Mouse (Mus musculus) kidney, postnatal 0 days (tissue): ENCODE results near the gene Arg2. TPM values are rescaled to one million over a fixed set of nuclear protein-coding genes. Genes with fewer than 3 reads are reported as not detected.
A peak's percentile ranks its signal among the peaks of the same experiment; 100 is the strongest.

ENCODE experiments used
- ATAC-seq: fragments of 200-750 bp; cut with Nextera tagmentation; replicated peaks from 2 replicates; pipeline ENCODE4 v1.8.0; 2017; ENCODE audit warnings: low read depth, moderate number of reproducible peaks, moderate TSS enrichment, moderate library complexity; ENCODE audit not compliant: low FRiP score
- DNase-seq: peaks from one replicate; pipeline ENCODE4 v3.0.0-alpha.2; 2016; ENCODE audit warnings: low spot score
- H3K27ac ChIP-seq: fragments of 300-500 bp; sonication (generic); 2 replicates; pipeline ENCODE4 v1.5.1; 2014; ENCODE audit warnings: mild to moderate bottlenecking
- H3K27me3 ChIP-seq: fragments of 300-500 bp; sonication (generic); 2 replicates; pipeline ENCODE4 v1.6.1; 2014; ENCODE audit warnings: low read length, mixed read lengths; ENCODE audit not compliant: insufficient read depth
- H3K36me3 ChIP-seq: fragments of 300-500 bp; sonication (generic); 2 replicates; pipeline ENCODE4 v1.6.1; 2014; ENCODE audit warnings: low read length, mixed read lengths; ENCODE audit not compliant: insufficient read depth
- H3K4me1 ChIP-seq: fragments of 300-500 bp; sonication (generic); replicated peaks from 2 replicates; pipeline ENCODE4 v1.6.1; 2014; ENCODE audit warnings: antibody characterized with exemption, low read length, mixed read lengths; ENCODE audit not compliant: insufficient read depth
- H3K4me2 ChIP-seq: fragments of 300-500 bp; sonication (generic); 2 replicates; pipeline ENCODE4 v1.6.1; 2014; ENCODE audit warnings: mild to moderate bottlenecking, low read length, moderate library complexity, mixed read lengths
- H3K4me3 ChIP-seq: fragments of 300-500 bp; sonication (generic); replicated peaks from 2 replicates; pipeline ENCODE4 v1.5.1; 2014; ENCODE audit warnings: low read depth, low read length
- H3K9ac ChIP-seq: fragments of 300-500 bp; sonication (generic); 2 replicates; pipeline ENCODE4 v1.6.1; 2014; ENCODE audit warnings: low read depth, low read length
- H3K9me3 ChIP-seq: fragments of 300-500 bp; sonication (generic); replicated peaks from 2 replicates; pipeline ENCODE4 v1.6.1; 2016; ENCODE audit warnings: low read length, inconsistent platforms, mixed read lengths
- CTCF ChIP-seq: IDR thresholded peaks from 2 replicates; pipeline ENCODE4 v1.5.1; 2016; ENCODE audit warnings: antibody characterized with exemption, low read depth, mild to moderate bottlenecking, moderate library complexity
- WGBS: fragments of 180-500 bp; shearing (Covaris S2); extraction: QIAGEN DNeasy Blood & Tissue Kit; methylation state at CpG from one replicate; pipeline ENCODE4 v1.1.7; 2014; 5-methylcytosine and 5-hydroxymethylcytosine counted together
- polyA plus RNA-seq: library from polyadenylated mRNA; unstranded; fragments of >200 nt; fragmentation: Nextera tagmentation; extraction: Ambion mirVana; gene quantifications from 2 replicates; pipeline ENCODE4 v1.2.1, GENCODE M21; 2015

Gene Arg2
- 51.1 and 66.6 TPM in 2 replicates for polyA plus RNA-seq

- Histone ChIP-seq H3K27ac (peak within 1 kb of the TSS; percentile 31; the same call in 1 of the 2 replicates), H3K9ac (peak within 1 kb of the TSS; percentile 32), H3K36me3 (no peaks in the 10 kb centered on the region), H3K4me2 (peak within 1 kb of the TSS; percentile 79), H3K9me3 (no peaks in the 10 kb centered on the region), H3K27me3 (peaks cover 13% of the 10 kb centered on the region), H3K4me1 (peaks cover 8% of the 10 kb centered on the region), H3K4me3 (peak within 1 kb of the TSS; percentile 30)
- peak; percentile 98 for ATAC-seq
- TF ChIP-seq CTCF = no peak
- under 1% methylated on average over 47 of the region's 47 CpGs for WGBS
- peak; percentile 79 for DNase-seq
Measured at GRCm38 (mm10) chr12:79130299-79131177, at the start of gene Arg2. Gene Arg2, plus strand, starts transcription at chr12:79130777.

- peak within 1 kb of the TSS; percentile 78 for H3K4me2 ChIP-seq
- H3K27ac ChIP-seq = peak within 1 kb of the TSS; percentile 66
- H3K4me3 ChIP-seq = peak within 1 kb of the TSS; percentile 91
- H3K36me3 ChIP-seq = 0 out of 2 replicates have a peak, but pooled peaks cover 4% of the 10 kb centered on the region
- ATAC-seq (peak; percentile 93), DNase-seq (peak; percentile 94)
- TF ChIP-seq CTCF = no peak
- H3K4me1 ChIP-seq = peaks cover 6% of the 10 kb centered on the region
- no peaks in the 10 kb centered on the region for H3K27me3 ChIP-seq
- WGBS = 1% methylated on average over 52 of the region's 53 CpGs
- H3K9me3 ChIP-seq = no peaks in the 10 kb centered on the region
- peak within 1 kb of the TSS; percentile 90 for H3K9ac ChIP-seq
Measured at GRCm38 (mm10) chr12:79089182-79089812, 41.3 kb upstream of the Arg2 start, which contains the start of gene Pigh. Gene Pigh, minus strand, starts transcription at chr12:79089651.

- no peak overlapping the region for H3K4me2 ChIP-seq
- ATAC-seq = no peak
- DNase-seq = peak; percentile 21
- no peaks in the 10 kb centered on the region for H3K36me3 ChIP-seq
- no peak overlapping the region for H3K27ac ChIP-seq
- no peak overlapping the region for H3K4me3 ChIP-seq
- H3K4me1 ChIP-seq = peaks cover 6% of the 10 kb centered on the region
- TF ChIP-seq CTCF = peak; percentile 69
- 35% methylated on average over 4 of the region's 4 CpGs for WGBS
- H3K9me3 ChIP-seq = no peaks in the 10 kb centered on the region
- no peaks in the 10 kb centered on the region for H3K27me3 ChIP-seq
- no peak overlapping the region for H3K9ac ChIP-seq
Measured at GRCm38 (mm10) chr12:79092569-79092968, 38.0 kb upstream of the Arg2 start.

GRCm38 (mm10) chr12:79097106-79097752 is 33.3 kb upstream of the Arg2 start:
- H3K4me2 ChIP-seq = no peak overlapping the region
- H3K9me3 ChIP-seq = no peaks in the 10 kb centered on the region
- WGBS = 67% methylated on average over 3 of the region's 3 CpGs

GRCm38 (mm10) chr12:79103773-79104172 is 26.8 kb upstream of the Arg2 start:
- Histone ChIP-seq H3K9ac (no peak overlapping the region), H3K4me1 (no peaks in the 10 kb centered on the region), H3K4me2 (no peak overlapping the region), H3K4me3 (no peak overlapping the region), H3K27ac (no peak overlapping the region), H3K9me3 (no peaks in the 10 kb centered on the region), H3K27me3 (no peaks in the 10 kb centered on the region), H3K36me3 (no peaks in the 10 kb centered on the region)
- no peak for DNase-seq
- ATAC-seq = no peak
- 71% methylated on average over 3 of the region's 3 CpGs for WGBS
- TF ChIP-seq CTCF = no peak

More at GRCm38 (mm10) chr12:79097106-79097752, 33.3 kb upstream of the Arg2 start:
- DNase-seq (peak; percentile 78), ATAC-seq (no peak)
- Histone ChIP-seq H3K27ac (no peak overlapping the region), H3K9ac (no peak overlapping the region), H3K4me1 (no peaks in the 10 kb centered on the region), H3K27me3 (no peaks in the 10 kb centered on the region), H3K36me3 (no peaks in the 10 kb centered on the region), H3K4me3 (no peak overlapping the region)
- TF ChIP-seq CTCF = peak; percentile 93

GRCm38 (mm10) chr12:79104544-79104943 is 26.0 kb upstream of the Arg2 start:
- 69% methylated on average over 2 of the region's 2 CpGs for WGBS
- no peak overlapping the region for H3K9ac ChIP-seq
- DNase-seq (no peak), ATAC-seq (no peak)
- H3K36me3 ChIP-seq = no peaks in the 10 kb centered on the region
- no peak overlapping the region for H3K27ac ChIP-seq
- H3K4me1 ChIP-seq = no peaks in the 10 kb centered on the region
- H3K4me2 ChIP-seq = no peak overlapping the region
- H3K4me3 ChIP-seq = no peak overlapping the region
- no peaks in the 10 kb centered on the region for H3K9me3 ChIP-seq
- peak; percentile 41; the same call in 1 of the 2 replicates for TF ChIP-seq CTCF
- H3K27me3 ChIP-seq = no peaks in the 10 kb centered on the region
